Mouse (Mus musculus) layer of hippocampus, postnatal 14 days (tissue): ENCODE measurements around the gene Med28. TPM values are rescaled to one million over a fixed set of nuclear protein-coding genes. Genes with fewer than 3 reads are reported as not detected.

Experiments used
- DNase-seq, 2 experiments: peaks; one replicate each; pipeline ENCODE4 v3.0.0; 2021 to 2022; ENCODE audit warnings: low spot score in 2 of 2, mixed read lengths in 1 of 2
- total RNA-seq, 2 experiments: library from RNA; stranded (reverse); gene quantifications; 2 replicates each; pipeline ENCODE4 v1.2.3; 2021

The Med28 gene
- total RNA-seq, 2 experiments from 2014 or later = 75.4 to 82.8 TPM

DNA sequence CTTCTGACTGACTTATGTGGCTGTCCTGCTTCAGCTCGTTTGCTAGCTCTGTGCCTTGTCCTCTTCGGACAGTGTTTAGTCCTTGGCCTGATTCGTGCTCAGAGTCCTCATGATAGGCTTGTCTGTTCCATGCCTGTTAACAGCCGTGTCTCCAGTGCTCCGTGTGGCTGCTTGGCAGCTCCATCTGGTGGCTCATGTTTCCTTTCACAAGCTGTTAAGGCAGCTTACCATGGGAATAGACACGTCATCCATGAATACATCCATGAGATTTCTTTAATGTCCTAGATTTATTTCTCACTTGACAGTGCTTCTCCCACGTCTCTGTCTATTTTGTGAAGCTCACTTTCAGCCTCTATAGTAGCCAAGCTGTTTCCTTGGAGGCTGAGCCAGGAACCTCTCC, 10.0 kb upstream of the Med28 start:
- peak in 1 of 2 experiments; percentile 48 for DNase-seq

GRCm38 (mm10) chr5:45512908-45513307, 7.1 kb upstream of the Med28 start:
- DNase-seq = no peak

DNA sequence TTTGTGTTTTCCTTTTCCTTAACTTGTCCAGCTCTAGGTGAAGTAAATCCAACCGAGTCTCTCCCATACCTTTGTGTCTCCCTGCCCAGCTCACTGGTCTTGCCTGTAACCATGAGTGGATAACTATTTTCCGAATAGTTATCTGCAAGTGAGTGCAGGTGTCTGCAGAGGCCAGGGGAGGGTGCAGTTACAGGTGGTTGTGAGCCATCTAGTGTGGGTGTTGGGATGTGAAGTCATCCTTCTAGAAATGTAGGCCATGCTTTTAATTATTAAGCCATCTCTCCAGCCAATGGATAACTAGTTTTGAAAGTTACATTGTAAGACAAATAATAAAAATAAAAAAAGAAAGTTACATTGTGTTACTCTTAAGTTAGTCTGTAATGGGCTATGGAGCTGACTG, 6.5 kb upstream of the Med28 start:
- no peak for DNase-seq

DNA sequence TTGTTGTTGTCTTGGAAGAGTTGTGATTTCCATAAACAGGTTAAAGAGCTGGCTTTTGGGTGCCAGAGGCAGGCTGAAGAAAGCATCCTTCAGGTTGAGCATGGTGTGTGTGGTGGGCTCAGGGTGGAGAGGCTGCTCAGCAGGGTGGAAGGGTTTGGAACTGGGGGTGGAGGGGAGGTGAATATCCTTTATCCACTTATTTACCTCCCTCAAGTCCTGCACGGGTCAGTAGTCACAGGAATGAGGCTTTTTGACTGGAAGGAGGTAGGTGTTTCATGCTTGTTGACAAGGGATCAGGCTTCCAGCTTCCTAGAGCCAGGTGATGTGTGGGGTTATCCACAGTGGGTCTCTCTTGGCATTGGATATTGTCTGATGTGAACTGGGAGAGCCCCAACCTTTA, 5.4 kb upstream of the Med28 start:
- DNase-seq = no peak

- no peak for DNase-seq
Observed at GRCm38 (mm10) chr5:45515151-45515743, 4.8 kb upstream of the Med28 start.

GRCm38 (mm10) chr5:45520809-45521110, 731 bp downstream of the Med28 start:
- no peak for DNase-seq

DNA sequence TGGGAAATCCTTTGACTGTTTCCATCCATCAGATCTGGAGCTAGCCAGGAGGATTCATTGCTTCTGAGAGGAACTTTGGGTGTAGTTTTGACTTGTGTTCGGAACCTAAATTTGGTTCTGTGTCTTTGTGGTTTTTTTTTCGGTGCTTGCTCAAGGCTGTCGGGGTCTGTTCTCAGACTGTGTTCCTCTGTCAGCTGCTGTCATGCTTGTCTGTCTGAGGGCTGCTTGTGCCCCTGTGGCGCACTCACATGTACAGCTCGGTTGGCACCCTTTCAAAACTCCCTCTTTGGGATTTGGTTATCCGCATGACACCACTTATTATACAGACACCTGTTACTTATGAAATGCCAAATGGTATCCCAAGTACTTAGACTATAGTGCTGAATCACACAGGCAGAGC, 1.6 kb downstream of the Med28 start:
- DNase-seq = no peak

DNA sequence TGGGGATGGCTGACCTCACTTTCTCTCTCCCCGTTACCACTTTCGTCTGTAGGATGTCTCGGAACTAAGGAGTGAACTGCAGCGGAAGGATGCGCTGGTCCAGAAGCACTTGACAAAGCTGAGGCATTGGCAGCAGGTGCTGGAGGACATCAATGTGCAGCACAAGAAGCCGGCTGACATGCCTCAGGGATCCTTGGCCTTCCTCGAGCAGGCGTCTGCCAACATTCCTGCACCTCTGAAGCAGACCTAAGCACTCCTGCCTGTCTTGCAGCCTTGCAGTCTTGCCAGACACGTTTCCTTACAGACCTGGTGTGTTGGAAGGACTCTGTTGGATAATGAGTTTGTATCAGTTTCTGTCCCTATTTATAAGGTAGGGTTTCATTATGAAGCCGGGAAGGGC, 5.1 kb downstream of the Med28 start:
- DNase-seq = no peak

DNA sequence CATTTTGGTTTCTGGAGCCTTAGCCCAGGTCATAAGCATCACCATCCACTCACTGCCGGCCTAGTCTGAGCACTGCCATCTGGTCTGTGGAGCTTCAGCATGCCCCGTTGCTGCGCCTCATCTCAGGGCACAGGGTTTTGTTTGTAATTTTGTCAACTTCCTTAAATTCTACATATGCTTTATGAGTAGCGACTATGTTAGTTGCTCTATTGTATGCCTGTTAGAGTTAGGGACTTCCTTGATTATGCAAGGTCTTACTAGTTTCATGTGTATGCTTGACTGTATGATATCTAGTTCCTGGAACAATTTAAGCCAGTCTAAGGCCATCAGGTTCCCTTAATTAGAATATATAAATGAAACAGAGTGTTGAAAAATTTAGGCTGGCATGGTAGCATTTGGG, 6.3 kb downstream of the Med28 start:
- DNase-seq = no peak

DNA sequence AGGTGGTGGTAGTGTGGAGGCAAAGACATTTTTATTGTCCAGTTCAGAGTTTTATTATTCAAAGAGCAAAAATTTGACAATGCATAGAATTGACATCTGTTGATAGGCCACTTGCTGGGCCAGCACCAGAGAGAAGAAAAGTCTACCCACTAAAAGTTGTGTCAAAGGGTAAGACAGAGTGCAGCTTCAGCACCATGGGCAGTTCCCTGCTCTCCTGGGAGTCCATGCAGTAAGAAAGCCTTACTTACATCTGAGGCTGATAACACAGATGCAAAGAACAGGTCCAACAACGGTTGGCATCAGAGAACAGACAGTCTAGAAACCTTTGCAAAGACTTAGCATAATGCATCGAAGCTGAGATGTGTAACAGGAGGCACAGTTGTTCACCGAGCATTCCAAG, 9.7 kb downstream of the Med28 start:
- DNase-seq = no peak

GRCm38 (mm10) chr5:45534319-45535098, 14.5 kb downstream of the Med28 start:
- peak; percentile 57 to 68 for DNase-seq

- no peak for DNase-seq
Observed at GRCm38 (mm10) chr5:45535177-45535576, 15.1 kb downstream of the Med28 start.

DNA sequence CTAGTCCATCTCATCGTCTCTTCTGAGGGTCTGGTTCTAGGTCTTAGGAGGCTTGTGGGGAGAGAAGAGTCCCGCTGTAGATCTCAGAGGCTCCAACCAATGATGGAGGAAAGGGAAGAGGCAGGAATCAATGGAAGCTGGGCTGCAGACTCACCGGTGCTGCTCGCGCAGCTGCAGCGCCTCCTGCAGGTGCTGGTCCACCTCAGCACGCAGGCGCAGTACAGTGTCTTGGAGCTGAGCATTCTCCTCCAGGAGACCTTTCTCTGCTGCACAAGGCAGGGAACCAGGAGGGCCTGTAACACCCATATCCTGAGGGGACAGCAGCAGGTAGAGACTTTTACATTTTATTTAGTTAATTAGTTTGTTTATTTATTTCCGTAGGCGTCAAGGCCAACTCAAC, 19.5 kb downstream of the Med28 start:
- DNase-seq = no peak

GRCm38 (mm10) chr5:45543374-45543773, 23.3 kb downstream of the Med28 start:
- DNase-seq = peak; percentile 12 to 53

GRCm38 (mm10) chr5:45549586-45549985, 29.6 kb downstream of the Med28 start:
- DNase-seq = no peak

- peak in 1 of 2 experiments; percentile 9 for DNase-seq
Observed at GRCm38 (mm10) chr5:45564054-45564453, 44.0 kb downstream of the Med28 start.

GRCm38 (mm10) chr5:45565829-45566228, 45.8 kb downstream of the Med28 start:
- no peak for DNase-seq

DNA sequence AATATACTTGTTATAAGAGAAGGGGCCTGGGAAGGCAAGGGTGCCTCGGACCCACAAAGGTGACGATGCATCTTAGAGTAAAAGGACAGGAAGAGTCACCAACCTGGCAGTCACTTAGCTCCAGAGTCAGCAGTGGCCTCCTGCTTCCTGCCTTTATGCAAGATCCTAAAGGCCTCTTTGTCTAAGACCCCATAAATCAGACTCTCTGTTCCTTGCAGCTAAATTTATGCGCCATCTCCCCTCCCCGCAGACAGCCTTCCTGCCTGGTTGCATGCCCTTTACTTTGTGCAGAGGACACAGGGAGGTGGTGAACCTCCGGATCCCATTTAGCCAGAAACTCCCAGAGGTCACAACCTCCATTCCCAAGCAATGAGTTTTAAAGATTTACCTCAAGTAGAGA, 52.8 kb downstream of the Med28 start:
- DNase-seq = no peak

GRCm38 (mm10) chr5:45576716-45577115, 56.7 kb downstream of the Med28 start:
- DNase-seq = no peak

GRCm38 (mm10) chr5:45577376-45577775, 57.3 kb downstream of the Med28 start:
- no peak for DNase-seq
